Mouse (Mus musculus): ENCODE measurements around the gene Usp43. TPM values are rescaled to one million over a fixed set of nuclear protein-coding genes. Genes with fewer than 3 reads are reported as not detected.

Usp43 gene
- polyA plus RNA-seq (2016; fragmentation: Nextera tagmentation; extraction: Ambion mirVana): 0.62 and 1.3 TPM in 2 replicates

DNA sequence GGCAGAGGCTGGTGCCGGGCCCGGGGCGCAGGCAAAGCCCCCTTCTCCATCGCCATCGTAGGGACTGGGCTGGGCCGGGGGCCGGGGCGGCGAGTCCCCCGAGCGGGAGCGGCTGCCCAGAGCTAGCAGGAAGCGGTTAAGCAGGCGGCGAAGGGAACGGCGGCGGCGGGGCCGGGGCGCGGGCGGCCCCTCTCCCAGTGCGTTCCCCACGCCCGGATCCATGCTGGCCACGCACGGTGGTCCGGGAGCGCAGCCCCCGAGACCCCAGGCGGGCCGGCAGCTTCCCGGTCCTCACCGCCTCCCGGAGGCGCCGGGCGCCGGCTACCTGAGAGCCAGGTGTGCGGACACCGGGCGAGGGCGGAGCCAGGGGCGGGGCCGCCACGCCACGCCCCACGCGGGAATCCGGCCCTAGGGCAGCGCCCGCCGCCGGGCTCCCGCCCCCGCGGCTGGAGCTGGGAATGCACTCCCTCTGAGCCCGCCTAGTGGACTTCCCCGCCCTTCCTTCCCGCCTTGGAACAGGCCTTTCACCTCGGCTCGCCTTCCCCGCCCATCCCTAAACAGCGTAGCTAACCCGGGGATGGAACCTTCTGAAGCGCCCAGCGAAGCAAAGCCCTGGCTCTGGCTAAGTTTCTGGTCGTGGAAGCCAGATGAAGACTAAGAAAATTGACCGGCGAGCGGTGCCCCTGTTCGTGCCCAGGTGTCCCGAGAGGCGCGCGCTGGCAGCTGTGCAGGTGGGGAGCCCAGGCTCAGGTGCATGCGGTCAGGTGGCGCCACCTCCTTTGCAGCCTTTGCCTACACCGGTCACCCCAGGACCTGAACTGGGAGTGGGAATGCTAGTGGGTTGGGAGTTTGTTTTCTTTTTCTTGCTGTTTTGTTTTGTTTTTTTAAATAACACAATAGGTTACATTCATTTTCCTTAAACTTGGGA, at the start of gene Usp43:
Usp43 (minus strand) TSS at position 327 of the 928 bp plus-strand sequence.
- Histone ChIP-seq H3K27me3 (ENCODE audit: low read depth, poor library complexity, severe bottlenecking) (peaks cover 40% of the 10 kb centered on the region), H3K36me3 (no peaks in the 10 kb centered on the region), H3K9me3 (replicated peaks) (no peaks in the 10 kb centered on the region), H3K4me3 (peak within 1 kb of the TSS; percentile 88), H3K4me1 (peaks cover 28% of the 10 kb centered on the region), H3K27ac (replicated peaks) (peak within 1 kb of the TSS; percentile 79)
- WGBS: under 1% methylated on average over 80 of the region's 80 CpGs
- DNase-seq (ENCODE audit: low spot score): peak; percentile 66

DNA sequence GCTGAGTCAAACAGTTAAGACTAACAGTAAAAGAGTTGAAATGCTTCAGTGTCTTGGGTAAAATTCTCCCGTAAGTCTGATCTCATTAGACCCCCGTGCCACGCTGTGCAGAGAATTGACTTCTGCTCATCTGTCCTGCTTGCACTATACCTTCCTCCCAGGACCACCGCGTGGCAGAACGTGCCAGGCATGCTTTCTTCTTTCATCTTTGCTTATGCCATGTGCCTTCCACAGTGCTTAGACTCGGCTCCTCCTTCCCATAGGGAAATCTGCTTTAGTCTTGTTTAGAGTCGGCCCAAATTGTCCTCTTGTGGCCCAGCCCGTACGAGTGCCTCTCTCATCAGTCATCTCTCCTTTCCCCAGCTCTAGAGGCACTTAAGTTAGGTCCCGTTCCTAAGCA, 45.9 kb upstream of the Usp43 start:
- Histone ChIP-seq H3K36me3 (peaks cover 14% of the 10 kb centered on the region), H3K4me1 (peaks cover 33% of the 10 kb centered on the region), H3K27me3 (ENCODE audit: low read depth, poor library complexity, severe bottlenecking) (no peaks in the 10 kb centered on the region), H3K27ac (replicated peaks) (no peak overlapping the region), H3K9me3 (replicated peaks) (no peaks in the 10 kb centered on the region), H3K4me3 (no peak overlapping the region)
- DNase-seq (ENCODE audit: low spot score): no peak
- WGBS: 72% methylated on average over 11 of the region's 11 CpGs

DNA sequence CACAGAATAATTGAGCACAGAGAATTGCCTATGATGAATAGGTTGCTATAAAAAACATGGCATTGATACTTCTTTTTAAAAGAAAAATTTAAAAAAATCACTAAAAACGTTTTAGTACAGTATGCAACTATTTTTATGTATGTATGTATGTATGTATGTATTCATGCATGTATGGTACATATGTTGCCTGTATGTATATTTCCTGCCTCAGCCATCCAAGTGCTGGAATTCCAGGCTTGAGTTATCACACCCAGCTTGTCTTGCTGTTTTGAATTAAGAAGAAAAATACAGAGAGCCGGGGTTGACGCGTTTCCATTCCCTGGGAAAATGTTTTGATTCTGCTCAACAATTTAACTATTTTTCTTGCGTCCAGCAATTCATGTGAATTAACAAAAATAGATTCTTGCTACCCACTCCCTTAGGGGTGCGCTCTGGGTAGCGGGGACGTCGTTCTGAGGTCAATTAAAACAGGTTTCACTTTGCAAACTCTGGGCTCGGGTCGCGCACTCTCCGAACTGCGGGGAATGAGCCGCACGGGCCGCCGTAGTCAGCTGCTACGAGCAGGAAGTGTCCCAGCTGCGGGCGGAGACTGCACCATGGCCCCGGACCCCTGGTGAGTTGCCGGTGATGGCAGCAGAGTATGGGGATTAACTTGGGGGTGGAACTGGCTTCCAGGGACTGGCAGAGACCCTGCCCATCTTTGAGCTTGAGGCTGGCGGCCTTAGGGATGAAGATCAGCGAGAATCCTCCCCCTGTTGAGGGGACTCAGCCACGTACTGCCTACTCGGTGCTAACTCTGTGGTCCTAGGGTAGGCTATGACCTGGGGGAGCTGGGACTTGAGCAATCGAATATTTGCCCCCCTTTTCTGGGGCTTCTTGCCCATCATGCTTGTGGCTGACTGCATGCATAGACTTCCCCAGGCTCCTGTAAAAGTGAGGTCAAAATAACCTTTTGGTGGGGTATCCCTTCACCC, 44.2 kb upstream of the Usp43 start, which contains the start of gene Stx8:
Stx8 (plus strand) TSS at position 289 of the 974 bp plus-strand sequence.
- Histone ChIP-seq H3K27me3 (ENCODE audit: low read depth, poor library complexity, severe bottlenecking) (no peaks in the 10 kb centered on the region), H3K4me1 (peaks cover 33% of the 10 kb centered on the region), H3K9me3 (replicated peaks) (no peaks in the 10 kb centered on the region), H3K27ac (replicated peaks) (peak within 1 kb of the TSS; percentile 85), H3K4me3 (peak within 1 kb of the TSS; percentile 91), H3K36me3 (peaks cover 11% of the 10 kb centered on the region)
- peak; percentile 91 for DNase-seq (ENCODE audit: low spot score)
- under 1% methylated on average over 28 of the region's 28 CpGs for WGBS

DNA sequence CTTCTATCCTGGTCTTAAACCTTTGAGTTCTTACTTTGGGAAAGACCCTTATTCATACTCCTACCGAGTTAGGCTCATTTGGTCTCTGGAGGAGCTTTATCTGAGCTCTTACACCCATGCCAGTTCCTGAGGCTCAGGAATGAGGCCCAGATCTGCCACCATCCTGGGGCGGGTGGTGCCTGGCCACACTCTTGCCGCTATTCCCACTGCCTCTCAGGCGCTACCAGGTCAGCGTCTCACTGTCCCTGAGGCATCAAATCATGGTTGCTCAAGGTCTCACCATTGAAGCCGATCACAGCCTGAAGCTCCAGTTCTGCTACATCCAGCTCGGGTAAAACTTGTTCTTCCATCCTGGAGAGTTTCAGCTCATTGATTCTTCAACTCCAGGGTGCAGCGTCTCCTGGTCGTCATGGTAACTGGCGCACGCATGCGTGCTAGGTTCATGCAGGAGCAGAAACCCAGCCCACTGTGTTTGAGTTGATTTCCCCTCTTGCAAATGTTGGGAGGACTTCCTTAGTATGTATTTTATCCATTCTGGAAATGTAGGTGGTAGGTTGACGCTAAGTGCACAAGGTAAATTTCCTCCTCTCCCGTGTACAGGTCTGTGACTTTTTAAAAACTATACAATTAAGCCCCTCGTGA, 43.4 kb upstream of the Usp43 start, which contains the start of gene Cfap52:
Cfap52 (minus strand) TSS at position 410 of the 642 bp plus-strand sequence.
- Histone ChIP-seq H3K27ac (replicated peaks) (peak within 1 kb of the TSS; percentile 85), H3K27me3 (ENCODE audit: low read depth, poor library complexity, severe bottlenecking) (no peaks in the 10 kb centered on the region), H3K4me1 (peaks cover 33% of the 10 kb centered on the region), H3K4me3 (peak within 1 kb of the TSS; percentile 91), H3K36me3 (peaks cover 5% of the 10 kb centered on the region), H3K9me3 (replicated peaks) (no peaks in the 10 kb centered on the region)
- 12% methylated on average over 15 of the region's 15 CpGs for WGBS
- DNase-seq (ENCODE audit: low spot score): peak; percentile 85

DNA sequence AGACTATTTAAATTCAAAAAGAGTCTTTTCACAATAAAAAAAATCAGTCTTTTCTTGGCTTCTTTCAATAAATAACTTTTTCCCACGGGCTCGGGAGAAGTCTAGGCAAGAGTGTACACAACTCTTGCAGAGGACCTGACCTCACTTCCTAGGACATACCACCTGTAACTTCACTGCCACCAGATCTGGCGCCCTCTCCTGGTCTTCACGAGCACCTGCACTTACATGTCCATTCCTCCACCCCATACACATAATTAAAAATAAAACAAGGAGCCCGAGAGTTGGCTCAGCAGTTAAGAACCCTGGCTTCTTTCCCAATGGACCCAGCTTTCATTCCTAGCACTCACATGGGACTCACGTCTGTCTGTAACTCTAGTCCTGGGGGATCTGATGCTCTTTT, 42.2 kb upstream of the Usp43 start:
- WGBS: 78% methylated on average over 6 of the region's 6 CpGs
- H3K4me1 ChIP-seq: peaks cover 33% of the 10 kb centered on the region
- no peak overlapping the region for H3K27ac ChIP-seq (replicated peaks)
- no peaks in the 10 kb centered on the region for H3K9me3 ChIP-seq (replicated peaks)
- H3K27me3 ChIP-seq (ENCODE audit: low read depth, poor library complexity, severe bottlenecking): no peaks in the 10 kb centered on the region
- H3K4me3 ChIP-seq: no peak overlapping the region
- no peaks in the 10 kb centered on the region for H3K36me3 ChIP-seq
- DNase-seq (ENCODE audit: low spot score): no peak

DNA sequence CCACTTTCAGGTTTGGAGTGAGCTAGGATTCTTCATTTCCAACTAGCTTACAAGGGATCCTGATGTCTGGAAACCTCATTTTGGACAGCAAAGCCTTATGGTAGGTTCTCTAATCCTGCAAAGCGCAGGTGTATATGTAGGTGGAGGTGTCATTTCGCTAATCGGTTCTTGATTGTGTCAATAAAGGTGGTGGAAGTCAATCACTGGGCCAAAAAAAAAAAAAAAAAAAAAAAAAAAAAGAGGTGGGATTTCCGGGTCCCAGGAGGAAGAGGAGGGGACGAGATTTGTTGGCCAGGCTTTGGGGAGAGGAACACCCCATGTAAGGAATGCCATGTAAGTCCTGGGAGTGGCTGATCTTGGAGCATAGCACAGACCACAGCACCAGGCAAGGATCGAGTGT, 32.5 kb upstream of the Usp43 start:
- Histone ChIP-seq H3K27ac (replicated peaks) (no peak overlapping the region), H3K9me3 (replicated peaks) (no peaks in the 10 kb centered on the region), H3K4me1 (no peaks in the 10 kb centered on the region), H3K4me3 (no peak overlapping the region), H3K27me3 (ENCODE audit: low read depth, poor library complexity, severe bottlenecking) (no peaks in the 10 kb centered on the region), H3K36me3 (no peaks in the 10 kb centered on the region)
- WGBS: 92% methylated on average over 6 of the region's 6 CpGs
- no peak for DNase-seq (ENCODE audit: low spot score)

DNA sequence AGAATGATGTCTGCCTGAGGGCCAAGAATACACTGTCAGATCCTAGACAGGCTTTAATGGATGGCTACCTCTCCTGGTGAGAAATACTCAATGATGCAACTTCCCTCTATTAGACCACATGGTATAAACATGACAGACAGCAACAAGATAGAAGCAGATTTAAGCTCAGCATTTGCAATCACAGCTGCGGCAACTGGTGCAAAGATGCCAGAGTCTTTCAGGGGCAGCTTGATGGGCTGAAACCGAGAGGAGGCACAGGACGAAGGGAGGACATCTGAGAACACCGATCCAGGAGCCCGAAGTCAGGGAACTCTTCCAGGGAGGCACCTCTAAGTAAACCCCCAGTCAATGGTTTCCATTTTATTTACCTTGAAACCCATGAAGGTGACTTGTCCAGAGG, 31.7 kb upstream of the Usp43 start:
- Histone ChIP-seq H3K36me3 (no peaks in the 10 kb centered on the region), H3K27ac (replicated peaks) (no peak overlapping the region), H3K27me3 (ENCODE audit: low read depth, poor library complexity, severe bottlenecking) (no peaks in the 10 kb centered on the region), H3K9me3 (replicated peaks) (no peaks in the 10 kb centered on the region), H3K4me3 (no peak overlapping the region), H3K4me1 (no peaks in the 10 kb centered on the region)
- 85% methylated on average over 5 of the region's 5 CpGs for WGBS
- DNase-seq (ENCODE audit: low spot score): no peak

DNA sequence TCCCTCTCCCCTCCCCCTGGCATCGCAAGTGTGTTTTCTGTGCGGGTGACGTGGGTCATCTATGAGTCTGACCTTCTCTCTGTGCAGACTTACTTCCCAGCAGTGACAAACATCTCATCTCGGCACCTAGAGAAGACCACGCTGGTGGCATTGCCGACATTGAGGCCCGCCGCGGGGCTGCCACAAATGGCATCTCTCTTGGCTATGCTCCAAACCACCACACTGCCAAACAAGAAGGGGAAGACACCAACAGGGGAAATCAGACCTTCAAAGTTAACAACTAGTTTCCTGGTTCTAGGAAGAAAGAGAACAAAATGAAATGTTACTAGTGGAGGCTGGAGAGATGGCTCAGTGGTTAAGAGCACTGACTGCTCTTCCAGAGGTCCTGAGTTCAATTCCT, 27.5 kb upstream of the Usp43 start:
- 94% methylated on average over 9 of the region's 9 CpGs for WGBS
- no peak for DNase-seq (ENCODE audit: low spot score)
- no peaks in the 10 kb centered on the region for H3K9me3 ChIP-seq (replicated peaks)

DNA sequence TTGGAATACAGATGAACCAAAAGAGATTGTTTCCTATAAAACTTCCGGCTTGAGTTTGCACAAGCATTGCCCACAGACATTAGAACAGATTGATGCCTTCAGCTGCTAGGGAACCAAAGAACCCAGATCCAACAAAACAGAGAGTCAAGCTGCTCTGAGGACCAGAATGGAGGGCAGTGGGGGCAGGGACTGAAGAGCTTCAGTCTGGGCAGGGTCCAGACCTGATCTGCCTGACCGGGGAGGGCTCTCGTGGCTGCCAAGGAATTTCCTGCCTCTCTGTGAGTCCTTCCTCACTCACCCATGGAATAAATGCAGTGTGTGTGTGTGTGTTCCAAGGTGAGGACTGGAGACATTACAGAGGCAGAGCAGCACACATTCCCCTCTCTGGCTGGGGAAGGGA, 26.3 kb upstream of the Usp43 start:
- WGBS: 60% methylated on average over 3 of the region's 3 CpGs
- no peaks in the 10 kb centered on the region for H3K36me3 ChIP-seq
- no peaks in the 10 kb centered on the region for H3K4me1 ChIP-seq
- H3K4me3 ChIP-seq: no peak overlapping the region
- H3K27ac ChIP-seq (replicated peaks): no peak overlapping the region
- H3K27me3 ChIP-seq (ENCODE audit: low read depth, poor library complexity, severe bottlenecking): no peaks in the 10 kb centered on the region
- no peak for DNase-seq (ENCODE audit: low spot score)
- no peaks in the 10 kb centered on the region for H3K9me3 ChIP-seq (replicated peaks)

More for the DNA sequence above, 27.5 kb upstream of the Usp43 start:
- Histone ChIP-seq H3K27me3 (ENCODE audit: low read depth, poor library complexity, severe bottlenecking) (no peaks in the 10 kb centered on the region), H3K36me3 (no peaks in the 10 kb centered on the region), H3K4me3 (no peak overlapping the region), H3K27ac (replicated peaks) (no peak overlapping the region), H3K4me1 (no peaks in the 10 kb centered on the region)

DNA sequence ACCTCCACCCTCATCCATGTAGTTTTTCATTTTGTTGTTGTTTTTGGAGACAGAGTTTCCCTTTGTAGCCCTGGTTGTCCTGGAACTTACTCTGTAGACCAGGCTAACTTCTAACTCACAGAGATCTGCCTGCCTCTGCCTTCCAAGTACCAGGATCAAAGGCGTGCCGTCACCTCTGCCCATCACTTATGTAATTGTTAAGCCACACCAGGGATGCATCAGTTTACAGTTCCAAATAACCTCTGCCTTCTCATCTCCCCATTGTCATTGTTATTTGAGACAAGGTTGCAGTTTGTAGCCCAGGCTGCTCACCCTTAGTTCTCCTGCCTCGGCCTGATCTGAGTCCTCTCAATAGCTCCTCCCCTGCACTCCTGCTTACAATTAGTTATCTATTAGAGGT, 10.2 kb upstream of the Usp43 start:
- Histone ChIP-seq H3K4me3 (no peak overlapping the region), H3K36me3 (no peaks in the 10 kb centered on the region), H3K9me3 (replicated peaks) (no peaks in the 10 kb centered on the region), H3K27ac (replicated peaks) (no peak overlapping the region), H3K4me1 (no peaks in the 10 kb centered on the region), H3K27me3 (ENCODE audit: low read depth, poor library complexity, severe bottlenecking) (no peaks in the 10 kb centered on the region)
- 86% methylated on average over 3 of the region's 3 CpGs for WGBS
- DNase-seq (ENCODE audit: low spot score): no peak

DNA sequence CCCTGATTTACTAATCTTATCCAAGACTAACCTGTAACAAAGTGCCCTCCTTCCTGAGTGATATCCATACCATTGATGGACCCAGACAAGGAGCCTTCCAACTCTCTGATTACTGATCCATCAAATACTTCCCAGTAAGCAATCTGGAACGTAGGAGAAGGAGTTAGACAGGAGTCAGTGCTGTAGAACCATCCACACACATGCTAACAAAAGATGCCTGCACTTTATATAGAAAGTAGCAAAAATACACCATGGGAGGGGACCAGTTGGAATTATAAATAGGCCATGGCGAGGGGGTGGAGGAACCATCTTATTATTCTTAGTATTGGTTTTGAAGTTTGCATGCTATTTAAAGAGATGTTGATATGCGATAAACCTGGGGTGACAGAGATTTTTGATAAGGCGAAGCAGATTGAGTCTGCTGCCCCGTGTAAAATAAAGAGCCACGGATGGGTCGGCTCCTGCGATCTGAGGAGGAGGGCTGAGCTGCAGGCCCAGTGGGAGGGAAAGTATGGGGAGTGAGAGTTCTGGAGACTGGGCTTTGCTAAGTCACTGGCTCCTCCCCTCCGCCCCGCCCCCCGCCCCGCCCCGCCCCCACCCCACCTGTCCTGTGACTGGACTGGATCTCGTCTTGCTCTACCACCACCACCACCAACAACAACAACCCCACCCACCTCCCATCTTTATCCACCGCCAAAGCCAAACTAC, 4.5 kb upstream of the Usp43 start:
- H3K27me3 ChIP-seq (ENCODE audit: low read depth, poor library complexity, severe bottlenecking): peaks cover 9% of the 10 kb centered on the region
- WGBS: 17% methylated on average over 10 of the region's 15 CpGs
- no peaks in the 10 kb centered on the region for H3K36me3 ChIP-seq
- H3K27ac ChIP-seq (replicated peaks): no peak overlapping the region
- H3K4me1 ChIP-seq: peaks cover 23% of the 10 kb centered on the region
- no peak for DNase-seq (ENCODE audit: low spot score)
- H3K9me3 ChIP-seq (replicated peaks): no peaks in the 10 kb centered on the region
- no peak overlapping the region for H3K4me3 ChIP-seq

DNA sequence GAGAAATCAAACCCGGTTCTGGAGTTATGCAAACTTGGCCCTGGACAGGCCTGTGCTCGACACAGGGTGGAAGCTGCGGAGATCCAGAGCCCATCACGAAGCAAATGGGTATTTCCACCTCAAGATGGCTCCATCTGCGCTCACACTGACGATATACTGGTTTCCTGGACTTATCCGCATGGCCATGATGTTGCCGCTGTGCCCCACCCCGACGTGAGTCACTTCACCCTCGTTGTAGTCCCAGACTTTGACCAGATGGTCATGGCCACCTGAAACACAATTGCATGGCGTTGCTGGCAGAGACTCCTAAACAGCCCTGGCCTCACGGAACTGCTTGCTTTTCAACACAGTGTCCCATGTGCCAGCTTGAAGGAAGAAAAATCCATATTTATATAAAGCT, 3.0 kb upstream of the Usp43 start:
- no peak overlapping the region for H3K4me3 ChIP-seq
- no peaks in the 10 kb centered on the region for H3K9me3 ChIP-seq (replicated peaks)
- no peaks in the 10 kb centered on the region for H3K36me3 ChIP-seq
- H3K27me3 ChIP-seq (ENCODE audit: low read depth, poor library complexity, severe bottlenecking): peaks cover 24% of the 10 kb centered on the region
- peaks cover 28% of the 10 kb centered on the region for H3K4me1 ChIP-seq
- WGBS: 89% methylated on average over 13 of the region's 13 CpGs
- no peak for DNase-seq (ENCODE audit: low spot score)
- no peak overlapping the region for H3K27ac ChIP-seq (replicated peaks)
